Mouse (Mus musculus): ENCODE data around the gene Fcgr1.
A peak's percentile ranks its signal among the peaks of the same experiment; 100 is the strongest.
"Not testable (repeated sequence)": the region's sequence is repeated elsewhere in the genome, so short reads cannot be mapped to it uniquely, and the experiment has no call there.

Gene Fcgr1

GRCm38 (mm10) chr3:96327131-96327530 is 33.4 kb upstream of the Fcgr1 start:
- no peak for DNase-seq (ENCODE audit: low spot score)

GRCm38 (mm10) chr3:96323806-96324205 is 30.0 kb upstream of the Fcgr1 start:
- not testable (repeated sequence) for DNase-seq (ENCODE audit: low spot score)

GRCm38 (mm10) chr3:96322609-96323008 is 28.8 kb upstream of the Fcgr1 start:
- no peak for DNase-seq (ENCODE audit: low spot score)

- DNase-seq (ENCODE audit: low spot score): no peak
Observed at GRCm38 (mm10) chr3:96321891-96322290, 28.1 kb upstream of the Fcgr1 start.

- not testable (repeated sequence) for DNase-seq (ENCODE audit: low spot score)
Observed at GRCm38 (mm10) chr3:96320003-96320402, 26.2 kb upstream of the Fcgr1 start.

- DNase-seq (ENCODE audit: low spot score): no peak
Observed at GRCm38 (mm10) chr3:96312341-96313098, 18.8 kb upstream of the Fcgr1 start.

GRCm38 (mm10) chr3:96309441-96309840 is 15.7 kb upstream of the Fcgr1 start:
- DNase-seq (ENCODE audit: low spot score): no peak

- no peak for DNase-seq (ENCODE audit: low spot score)
Observed at GRCm38 (mm10) chr3:96306506-96306905, 12.7 kb upstream of the Fcgr1 start.

GRCm38 (mm10) chr3:96302076-96302475 is 8.3 kb upstream of the Fcgr1 start:
- no peak for DNase-seq (ENCODE audit: low spot score)

- DNase-seq (ENCODE audit: low spot score): no peak
Observed at GRCm38 (mm10) chr3:96300706-96301529, 7.1 kb upstream of the Fcgr1 start.

- no peak for DNase-seq (ENCODE audit: low spot score)
Observed at GRCm38 (mm10) chr3:96299562-96299961, 5.8 kb upstream of the Fcgr1 start.

- DNase-seq (ENCODE audit: low spot score): no peak
Observed at GRCm38 (mm10) chr3:96298360-96298759, 4.6 kb upstream of the Fcgr1 start.

- DNase-seq (ENCODE audit: low spot score): no peak
Observed at GRCm38 (mm10) chr3:96293368-96293767, 401 bp downstream of the Fcgr1 start.

- DNase-seq (ENCODE audit: low spot score): no peak
Observed at GRCm38 (mm10) chr3:96292641-96293040, 1.1 kb downstream of the Fcgr1 start.

- not testable (repeated sequence) for DNase-seq (ENCODE audit: low spot score)
Observed at GRCm38 (mm10) chr3:96290727-96291126, 3.0 kb downstream of the Fcgr1 start.

GRCm38 (mm10) chr3:96289201-96289600 is 4.6 kb downstream of the Fcgr1 start:
- no peak for DNase-seq (ENCODE audit: low spot score)

- DNase-seq (ENCODE audit: low spot score): not testable (repeated sequence)
Observed at GRCm38 (mm10) chr3:96287334-96287733, 6.4 kb downstream of the Fcgr1 start.

GRCm38 (mm10) chr3:96284457-96284856 is 9.3 kb downstream of the Fcgr1 start:
- no peak for DNase-seq (ENCODE audit: low spot score)

GRCm38 (mm10) chr3:96280660-96281059 is 13.1 kb downstream of the Fcgr1 start:
- no peak for DNase-seq (ENCODE audit: low spot score)

- DNase-seq (ENCODE audit: low spot score): peak; percentile 85
Observed at GRCm38 (mm10) chr3:96277800-96278624, 15.8 kb downstream of the Fcgr1 start.

- DNase-seq (ENCODE audit: low spot score): peak; percentile 30
Observed at GRCm38 (mm10) chr3:96277428-96277799, 16.4 kb downstream of the Fcgr1 start.
